Mouse (Mus musculus): ENCODE measurements around the gene Foxp1. TPM values are rescaled to one million over a fixed set of nuclear protein-coding genes. Genes with fewer than 3 reads are reported as not detected.

Foxp1 gene
- total RNA-seq (2021): 10 to 100 TPM; 88.5 to 93.5 TPM
- long read RNA-seq, experiment 1, partial matches to known transcripts: 2 of 11 reads
- long read RNA-seq, experiment 1, other reads (novel, unspliced or antisense): 9 of 11 reads
- long read RNA-seq, experiment 2, partial matches to known transcripts: 1 of 15 reads
- long read RNA-seq, experiment 2, other reads (novel, unspliced or antisense): 13 of 15 reads

GRCm38 (mm10) chr6:99522359-99523108 lies at the start of gene Foxp1:
Gene Foxp1 (minus strand): TSS chr6:99522721.
- H3K4me3 ChIP-seq: peak within 1 kb of the TSS; percentile 93
- peak within 1 kb of the TSS; percentile 100 for H3K27ac ChIP-seq
- peak; percentile 55 to 69 for DNase-seq (ENCODE audit: low spot score in 2 of 2)
- no peak for TF ChIP-seq CTCF (conservative IDR thresholded peaks at IDR 0.05)

GRCm38 (mm10) chr6:99572071-99572470 lies 49.5 kb upstream of the Foxp1 start:
- DNase-seq (ENCODE audit: low spot score in 2 of 2): peak in 1 of 2 experiments; percentile 11
- Histone ChIP-seq H3K4me3 (no peak overlapping the region), H3K27ac (no peak overlapping the region)
- no peak for TF ChIP-seq CTCF (conservative IDR thresholded peaks at IDR 0.05)

- TF ChIP-seq CTCF (conservative IDR thresholded peaks at IDR 0.05): no peak
- no peak overlapping the region for H3K27ac ChIP-seq
- no peak overlapping the region for H3K4me3 ChIP-seq
- DNase-seq (ENCODE audit: low spot score in 2 of 2): no peak
Measured at GRCm38 (mm10) chr6:99566921-99567320, 44.4 kb upstream of the Foxp1 start.

- no peak for DNase-seq (ENCODE audit: low spot score in 2 of 2)
- no peak for TF ChIP-seq CTCF (conservative IDR thresholded peaks at IDR 0.05)
- H3K4me3 ChIP-seq: no peak overlapping the region
- H3K27ac ChIP-seq: no peak overlapping the region
Measured at GRCm38 (mm10) chr6:99564766-99565165, 42.2 kb upstream of the Foxp1 start.

GRCm38 (mm10) chr6:99556950-99557349 lies 34.4 kb upstream of the Foxp1 start:
- Histone ChIP-seq H3K27ac (no peak overlapping the region), H3K4me3 (no peak overlapping the region)
- no peak for TF ChIP-seq CTCF (conservative IDR thresholded peaks at IDR 0.05)
- no peak for DNase-seq (ENCODE audit: low spot score in 2 of 2)

GRCm38 (mm10) chr6:99552816-99553215 lies 30.3 kb upstream of the Foxp1 start:
- DNase-seq (ENCODE audit: low spot score in 2 of 2): no peak
- Histone ChIP-seq H3K4me3 (no peak overlapping the region), H3K27ac (no peak overlapping the region)
- no peak for TF ChIP-seq CTCF (conservative IDR thresholded peaks at IDR 0.05)

- Histone ChIP-seq H3K27ac (no peak overlapping the region), H3K4me3 (no peak overlapping the region)
- TF ChIP-seq CTCF (conservative IDR thresholded peaks at IDR 0.05): no peak
- no peak for DNase-seq (ENCODE audit: low spot score in 2 of 2)
Measured at GRCm38 (mm10) chr6:99546416-99546815, 23.9 kb upstream of the Foxp1 start.

- TF ChIP-seq CTCF (conservative IDR thresholded peaks at IDR 0.05): no peak
- Histone ChIP-seq H3K4me3 (no peak overlapping the region), H3K27ac (no peak overlapping the region)
- DNase-seq (ENCODE audit: low spot score in 2 of 2): no peak
Measured at GRCm38 (mm10) chr6:99545437-99545836, 22.9 kb upstream of the Foxp1 start.

- no peak for TF ChIP-seq CTCF (conservative IDR thresholded peaks at IDR 0.05)
- no peak for DNase-seq (ENCODE audit: low spot score in 2 of 2)
- Histone ChIP-seq H3K27ac (no peak overlapping the region), H3K4me3 (no peak overlapping the region)
Measured at GRCm38 (mm10) chr6:99541105-99541504, 18.6 kb upstream of the Foxp1 start.

GRCm38 (mm10) chr6:99540653-99541052 lies 18.1 kb upstream of the Foxp1 start:
- TF ChIP-seq CTCF (conservative IDR thresholded peaks at IDR 0.05): no peak
- Histone ChIP-seq H3K27ac (no peak overlapping the region), H3K4me3 (no peak overlapping the region)
- no peak for DNase-seq (ENCODE audit: low spot score in 2 of 2)

GRCm38 (mm10) chr6:99540146-99540545 lies 17.6 kb upstream of the Foxp1 start:
- Histone ChIP-seq H3K27ac (no peak overlapping the region), H3K4me3 (no peak overlapping the region)
- DNase-seq (ENCODE audit: low spot score in 2 of 2): no peak
- no peak for TF ChIP-seq CTCF (conservative IDR thresholded peaks at IDR 0.05)

GRCm38 (mm10) chr6:99538194-99538941 lies 15.8 kb upstream of the Foxp1 start:
- Histone ChIP-seq H3K27ac (no peak overlapping the region), H3K4me3 (no peak overlapping the region)
- DNase-seq (ENCODE audit: low spot score in 2 of 2): no peak
- no peak for TF ChIP-seq CTCF (conservative IDR thresholded peaks at IDR 0.05)

- no peak overlapping the region for H3K4me3 ChIP-seq
- DNase-seq (ENCODE audit: low spot score in 2 of 2): no peak
- TF ChIP-seq CTCF (conservative IDR thresholded peaks at IDR 0.05): no peak
- H3K27ac ChIP-seq: no peak overlapping the region
Measured at GRCm38 (mm10) chr6:99534211-99534745, 11.8 kb upstream of the Foxp1 start.

All from layer of hippocampus, adult 2 months (tissue).